Mouse (Mus musculus): ENCODE results near the gene Cct8. TPM values are rescaled to one million over a fixed set of nuclear protein-coding genes. Genes with fewer than 3 reads are reported as not detected.
"Not testable (repeated sequence)": the region's sequence is repeated elsewhere in the genome, so short reads cannot be mapped to it uniquely, and the experiment has no call there.

The Cct8 gene
- polyA plus RNA-seq (2012; rRNA removed): 27.4 and 31.4 TPM in 2 replicates

- peak; percentile 93 for DNase-seq (ENCODE audit: low read depth, low spot score)
- WGBS: under 1% methylated on average over 48 of the region's 48 CpGs
These were observed at the start of gene Cct8 for GRCm38 (mm10) chr16:87495716-87496447. Cct8 (minus strand) TSS chr16:87495873.

- WGBS: 60% methylated on average over 10 of the region's 10 CpGs
- DNase-seq (ENCODE audit: low read depth, low spot score): no peak
These were observed 33.1 kb upstream of the Cct8 start for GRCm38 (mm10) chr16:87528755-87529154.

GRCm38 (mm10) chr16:87527553-87528249 is 32.0 kb upstream of the Cct8 start:
- no peak for DNase-seq (ENCODE audit: low read depth, low spot score)
- 52% methylated on average over 8 of the region's 8 CpGs for WGBS

GRCm38 (mm10) chr16:87524228-87524627 is 28.6 kb upstream of the Cct8 start:
- DNase-seq (ENCODE audit: low read depth, low spot score): no peak
- WGBS: 56% methylated on average over 5 of the region's 5 CpGs

- 91% methylated on average over 14 of the region's 14 CpGs for WGBS
- DNase-seq (ENCODE audit: low read depth, low spot score): no peak
These were observed 16.7 kb upstream of the Cct8 start for GRCm38 (mm10) chr16:87512331-87512730.

GRCm38 (mm10) chr16:87511706-87512105 is 16.0 kb upstream of the Cct8 start:
- no peak for DNase-seq (ENCODE audit: low read depth, low spot score)
- 69% methylated on average over 5 of the region's 5 CpGs for WGBS

GRCm38 (mm10) chr16:87501304-87502078 is 5.8 kb upstream of the Cct8 start:
- 46% methylated on average over 13 of the region's 13 CpGs for WGBS
- DNase-seq (ENCODE audit: low read depth, low spot score): no peak

- DNase-seq (ENCODE audit: low read depth, low spot score): no peak
- WGBS: 82% methylated on average over 6 of the region's 6 CpGs
These were observed 3.9 kb upstream of the Cct8 start for GRCm38 (mm10) chr16:87499556-87499955.

GRCm38 (mm10) chr16:87497171-87497570 is 1.5 kb upstream of the Cct8 start:
- WGBS: 92% methylated on average over 6 of the region's 6 CpGs
- DNase-seq (ENCODE audit: low read depth, low spot score): no peak

- WGBS: 81% methylated on average over 2 of the region's 2 CpGs
- DNase-seq (ENCODE audit: low read depth, low spot score): no peak
These were observed 1.1 kb upstream of the Cct8 start for GRCm38 (mm10) chr16:87496728-87497127.

GRCm38 (mm10) chr16:87494955-87495655 is 568 bp downstream of the Cct8 start:
- no peak for DNase-seq (ENCODE audit: low read depth, low spot score)
- WGBS: under 1% methylated on average over 39 of the region's 39 CpGs

GRCm38 (mm10) chr16:87492191-87492792 is 3.4 kb downstream of the Cct8 start:
- not testable (repeated sequence) for DNase-seq (ENCODE audit: low read depth, low spot score)
- WGBS: 91% methylated on average over 12 of the region's 12 CpGs

GRCm38 (mm10) chr16:87488605-87489004 is 7.1 kb downstream of the Cct8 start:
- WGBS: 64% methylated on average over 2 of the region's 2 CpGs
- DNase-seq (ENCODE audit: low read depth, low spot score): no peak

- no peak for DNase-seq (ENCODE audit: low read depth, low spot score)
- WGBS: 98% methylated on average over 5 of the region's 5 CpGs
These were observed 8.9 kb downstream of the Cct8 start for GRCm38 (mm10) chr16:87486739-87487138.

- no peak for DNase-seq (ENCODE audit: low read depth, low spot score)
- WGBS: 87% methylated on average over 5 of the region's 5 CpGs
These were observed 11.3 kb downstream of the Cct8 start for GRCm38 (mm10) chr16:87484367-87484766.

- 82% methylated on average over 4 of the region's 4 CpGs for WGBS
- DNase-seq (ENCODE audit: low read depth, low spot score): no peak
These were observed 25.1 kb downstream of the Cct8 start for GRCm38 (mm10) chr16:87470579-87470978.

GRCm38 (mm10) chr16:87458752-87459151 is 36.9 kb downstream of the Cct8 start:
- 98% methylated on average over 3 of the region's 3 CpGs for WGBS
- DNase-seq (ENCODE audit: low read depth, low spot score): no peak

- WGBS: 0% methylated on average over 38 of the region's 38 CpGs
- no peak for DNase-seq (ENCODE audit: low read depth, low spot score)
These were observed 40.5 kb downstream of the Cct8 start for GRCm38 (mm10) chr16:87455180-87455611.

- 10% methylated on average over 45 of the region's 45 CpGs for WGBS
- peak; percentile 82 for DNase-seq (ENCODE audit: low read depth, low spot score)
These were observed 41.1 kb downstream of the Cct8 start, which contains the start of gene Usp16 for GRCm38 (mm10) chr16:87454419-87455179. Usp16 (plus strand) TSS chr16:87454703.
